Mouse (Mus musculus) megakaryocyte, embryonic 14.5 days (primary cell): Measurements from ENCODE around the gene Lax1.

Source experiments
- FLI1 ChIP-seq: IDR thresholded peaks from 2 replicates; pipeline ENCODE4 v1.6.1; 2012; ENCODE audit warnings: low read length, inconsistent platforms, mixed read lengths
- GATA1 ChIP-seq: IDR thresholded peaks from 3 replicates; pipeline ENCODE4 v1.6.1; 2012; ENCODE audit warnings: mixed read lengths, low read length, inconsistent platforms, borderline replicate concordance

- TF ChIP-seq GATA1: no peak
- TF ChIP-seq FLI1: no peak
Observed at GRCm38 (mm10) chr1:133710895-133711294, 21.0 kb upstream of the Lax1 start.
